Mouse (Mus musculus): ENCODE data around the gene Vpreb2.

DNA sequence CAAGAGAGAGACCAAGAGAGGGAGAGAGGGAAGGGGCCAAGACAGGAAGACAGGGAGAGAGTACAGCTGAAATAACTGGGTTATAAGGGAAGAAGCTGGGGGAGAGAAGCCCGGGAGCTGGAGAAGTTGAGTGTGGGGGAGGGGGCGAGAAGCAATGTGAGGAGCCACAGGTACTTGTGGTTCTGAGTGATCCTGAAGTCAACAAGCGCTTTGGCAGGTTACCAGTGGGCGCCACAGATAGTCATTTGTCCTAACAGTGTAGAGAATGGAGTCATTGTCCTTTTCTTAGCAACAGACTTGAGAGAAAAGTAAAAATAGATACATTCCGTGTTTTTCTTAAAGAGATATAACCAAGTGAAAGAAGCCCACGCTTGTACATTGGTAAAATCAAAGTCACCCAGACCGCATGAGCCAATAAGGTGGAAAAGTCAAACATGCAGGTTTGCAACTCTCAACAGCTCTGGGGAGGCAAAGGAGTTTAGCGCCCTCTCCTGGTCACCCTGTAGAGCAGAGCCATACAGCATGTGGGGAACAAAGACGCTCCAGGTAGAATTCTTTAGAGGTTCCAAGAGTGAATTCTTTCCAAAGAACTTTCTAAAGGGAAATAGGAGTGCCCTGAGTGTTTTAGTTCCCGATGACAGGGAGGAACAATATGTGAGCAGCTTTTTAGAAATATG, 6.4 kb downstream of the Vpreb2 start:
- no peak for TF ChIP-seq POLR2A (IDR thresholded peaks at IDR 0.05; ENCODE audit: insufficient read depth, low read depth, low read length)
- TF ChIP-seq CTCF (IDR thresholded peaks at IDR 0.05; ENCODE audit: insufficient read depth, low read depth, low read length): 0 out of 2 replicates have a peak, but pooled peaks have one; percentile 49
